Mouse (Mus musculus) midbrain, embryonic 15.5 days (tissue): ENCODE data around the gene Mgmt. TPM values are rescaled to one million over a fixed set of nuclear protein-coding genes. Genes with fewer than 3 reads are reported as not detected.

Source experiments
- ATAC-seq: fragments of 200-750 bp; cut with Nextera tagmentation; replicated peaks from 2 replicates; pipeline ENCODE4 v1.8.0; 2017; ENCODE audit warnings: moderate TSS enrichment
- H3K27ac ChIP-seq: fragments of 300-500 bp; sonication (generic); 2 replicates; pipeline ENCODE4 v1.5.1; 2015; ENCODE audit warnings: mild to moderate bottlenecking, inconsistent platforms
- H3K27me3 ChIP-seq: fragments of 300-500 bp; sonication (generic); replicated peaks from 2 replicates; pipeline ENCODE4 v1.6.1; 2015; ENCODE audit warnings: inconsistent platforms
- H3K36me3 ChIP-seq: fragments of 300-500 bp; sonication (generic); replicated peaks from 2 replicates; pipeline ENCODE4 v1.6.1; 2015; ENCODE audit warnings: inconsistent platforms
- H3K4me1 ChIP-seq: fragments of 300-500 bp; sonication (generic); 2 replicates; pipeline ENCODE4 v1.6.1; 2015; ENCODE audit warnings: inconsistent platforms
- H3K4me2 ChIP-seq: fragments of 300-500 bp; sonication (generic); 2 replicates; pipeline ENCODE4 v1.6.1; 2015; ENCODE audit warnings: inconsistent platforms, mild to moderate bottlenecking, moderate library complexity
- H3K4me3 ChIP-seq: fragments of 300-500 bp; sonication (generic); 2 replicates; pipeline ENCODE4 v1.5.1; 2015; ENCODE audit warnings: mild to moderate bottlenecking, inconsistent platforms
- H3K9ac ChIP-seq: fragments of 300-500 bp; sonication (generic); 2 replicates; pipeline ENCODE4 v1.6.1; 2015; ENCODE audit warnings: mild to moderate bottlenecking, inconsistent platforms
- H3K9me3 ChIP-seq: fragments of 300-500 bp; sonication (generic); 2 replicates; pipeline ENCODE4 v1.6.1; 2016; ENCODE audit warnings: inconsistent platforms
- WGBS: fragments of 180-500 bp; shearing (Covaris S2); methylation state at CpG from one replicate; pipeline ENCODE4 v1.1.7; 2015; ENCODE audit warnings: mixed read lengths; 5-methylcytosine and 5-hydroxymethylcytosine counted together
- polyA plus RNA-seq: library from polyadenylated mRNA; unstranded; fragments of >200 nt; fragmentation: Nextera tagmentation; extraction: Ambion mirVana; gene quantifications from 2 replicates; pipeline ENCODE4 v1.2.1, GENCODE M21; 2015

Gene Mgmt
- polyA plus RNA-seq, 1 experiment from 2014 or later, result 1.5 TPM

DNA sequence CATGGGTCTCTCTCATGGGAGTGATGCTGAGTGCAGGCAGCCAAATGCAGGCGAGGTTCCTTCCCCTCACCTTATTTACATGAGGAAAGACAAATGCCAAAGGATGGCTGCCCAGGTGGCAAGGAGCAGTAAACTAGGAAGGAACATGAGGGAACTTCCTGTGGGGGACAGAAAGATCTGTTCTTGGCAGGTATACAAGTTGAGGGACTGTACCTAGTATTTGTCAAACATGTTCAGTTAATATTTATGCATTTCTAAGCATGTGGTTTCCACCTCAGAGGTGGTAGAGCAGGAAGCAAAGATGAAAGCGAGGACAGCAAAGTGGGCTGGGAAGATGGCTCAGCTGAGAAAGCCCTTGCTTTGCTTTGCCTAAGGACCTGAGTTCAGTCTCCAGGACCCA, 260.2 kb downstream of the Mgmt start:
- H3K4me3 ChIP-seq, result no peak overlapping the region
- H3K9me3 ChIP-seq, result no peaks in the 10 kb centered on the region
- no peaks in the 10 kb centered on the region for H3K27me3 ChIP-seq
- no peak overlapping the region for H3K27ac ChIP-seq
- no peak overlapping the region for H3K4me2 ChIP-seq
- no peaks in the 10 kb centered on the region for H3K4me1 ChIP-seq
- H3K9ac ChIP-seq, result no peak overlapping the region
- WGBS, result 71% methylated on average over 2 of the region's 2 CpGs
- ATAC-seq, result no peak
- H3K36me3 ChIP-seq, result no peaks in the 10 kb centered on the region

DNA sequence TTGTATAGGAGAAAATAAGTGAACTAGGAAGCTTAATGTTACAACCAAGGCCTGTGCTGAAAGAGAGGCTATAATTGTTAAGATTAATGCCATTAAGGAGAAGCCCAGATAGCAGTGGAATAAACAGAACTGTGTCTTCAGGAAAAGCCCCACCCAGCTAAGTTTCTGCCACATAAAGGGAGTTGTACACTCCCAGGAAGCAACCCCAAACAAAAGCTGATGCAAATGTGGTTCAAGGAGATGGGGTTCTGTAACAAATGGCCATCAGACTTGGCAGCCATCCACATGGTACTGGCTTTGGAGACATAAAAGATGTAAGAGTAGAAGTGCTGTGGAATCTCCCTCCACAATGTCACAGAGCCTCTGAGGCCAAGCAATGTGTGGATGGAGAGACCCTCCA, 264.7 kb downstream of the Mgmt start:
- no peak overlapping the region for H3K9ac ChIP-seq
- H3K36me3 ChIP-seq, result no peaks in the 10 kb centered on the region
- no peaks in the 10 kb centered on the region for H3K4me1 ChIP-seq
- no peak overlapping the region for H3K27ac ChIP-seq
- no peak overlapping the region for H3K4me2 ChIP-seq
- no peaks in the 10 kb centered on the region for H3K27me3 ChIP-seq
- H3K9me3 ChIP-seq, result no peaks in the 10 kb centered on the region
- no peak for ATAC-seq
- H3K4me3 ChIP-seq, result no peak overlapping the region

DNA sequence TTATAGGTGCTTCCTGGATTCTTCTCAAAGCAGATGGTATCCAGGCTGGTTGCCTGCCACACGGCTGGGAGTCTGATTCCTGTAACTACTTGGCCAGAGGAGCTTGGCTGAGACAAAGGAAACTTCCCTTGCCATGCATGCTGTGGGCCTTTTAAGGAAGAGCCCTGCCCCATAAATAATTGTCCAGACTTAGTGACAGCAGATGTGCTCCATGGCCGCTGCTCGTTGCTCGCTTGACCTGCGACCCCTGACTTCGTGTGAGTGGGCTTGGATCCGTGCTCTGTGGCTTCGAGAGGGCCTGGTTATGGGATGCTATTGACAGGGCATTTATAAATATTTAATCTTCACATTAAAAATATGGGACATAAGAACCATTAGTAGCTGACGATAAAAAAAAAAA, 277.9 kb downstream of the Mgmt start:
- no peak for ATAC-seq
- no peaks in the 10 kb centered on the region for H3K27me3 ChIP-seq
- no peaks in the 10 kb centered on the region for H3K36me3 ChIP-seq
- H3K4me2 ChIP-seq, result no peak overlapping the region
- 0 out of 2 replicates have a peak, but pooled peaks cover 2% of the 10 kb centered on the region for H3K4me1 ChIP-seq
- H3K4me3 ChIP-seq, result no peak overlapping the region
- H3K27ac ChIP-seq, result no peak overlapping the region
- 0 out of 2 replicates have a peak, but pooled peaks cover 3% of the 10 kb centered on the region for H3K9me3 ChIP-seq
- H3K9ac ChIP-seq, result no peak overlapping the region
- WGBS, result 48% methylated on average over 9 of the region's 9 CpGs
